Mouse (Mus musculus) brain, adult 2 months (tissue): Measurements from ENCODE around the gene Myh2.
A peak's percentile ranks its signal among the peaks of the same experiment; 100 is the strongest.

ENCODE experiments used
- DNase-seq: peaks from one replicate; pipeline ENCODE4 v3.0.0; 2011; ENCODE audit warnings: low read depth, low spot score

Gene Myh2

DNA sequence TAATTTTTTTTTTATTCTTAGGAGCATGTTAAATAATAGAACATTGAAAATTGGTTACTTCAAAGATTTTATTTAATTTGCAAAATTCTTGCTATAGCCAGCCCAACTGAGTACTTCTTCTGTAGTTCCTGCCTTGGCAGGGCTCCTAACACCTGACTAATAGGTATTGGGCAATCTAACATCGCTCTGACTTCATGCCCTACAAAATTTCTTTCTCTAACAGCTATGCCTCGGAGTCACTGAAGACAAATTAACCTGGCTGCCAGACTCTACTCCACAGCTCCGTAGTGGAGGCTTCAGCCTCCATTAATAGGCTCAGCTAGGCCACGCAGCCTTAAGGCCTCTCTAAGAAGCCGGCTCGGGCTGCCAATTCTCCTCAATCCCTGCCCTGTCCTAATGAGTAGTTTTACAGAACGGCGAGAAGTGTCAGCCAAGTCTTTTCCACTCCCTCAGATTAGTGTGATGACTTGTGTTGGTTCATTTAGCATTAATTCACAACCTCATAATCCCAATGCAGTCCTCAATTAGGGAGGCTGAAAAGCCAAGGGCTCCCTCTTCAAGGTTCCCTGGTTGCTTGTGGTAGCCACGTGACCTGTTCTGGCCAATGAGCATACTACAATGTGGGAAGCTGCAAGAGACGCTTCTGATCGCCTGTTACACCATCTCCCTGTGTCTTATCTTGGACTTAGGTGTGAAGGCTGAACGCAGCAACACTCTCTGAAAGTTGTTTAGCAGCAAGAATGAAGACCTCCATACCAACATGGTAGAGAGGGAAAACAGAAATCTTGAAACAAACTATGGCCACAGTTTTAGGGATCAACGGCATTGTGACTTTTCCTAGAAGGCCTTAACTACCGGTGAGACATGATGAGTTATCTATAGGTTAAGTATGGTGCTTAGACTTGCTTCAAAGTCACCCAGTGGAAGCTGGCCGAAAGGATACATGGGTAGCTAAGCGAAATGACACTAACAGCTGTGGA lies 18.9 kb upstream of the Myh2 start:
- DNase-seq: no peak

DNA sequence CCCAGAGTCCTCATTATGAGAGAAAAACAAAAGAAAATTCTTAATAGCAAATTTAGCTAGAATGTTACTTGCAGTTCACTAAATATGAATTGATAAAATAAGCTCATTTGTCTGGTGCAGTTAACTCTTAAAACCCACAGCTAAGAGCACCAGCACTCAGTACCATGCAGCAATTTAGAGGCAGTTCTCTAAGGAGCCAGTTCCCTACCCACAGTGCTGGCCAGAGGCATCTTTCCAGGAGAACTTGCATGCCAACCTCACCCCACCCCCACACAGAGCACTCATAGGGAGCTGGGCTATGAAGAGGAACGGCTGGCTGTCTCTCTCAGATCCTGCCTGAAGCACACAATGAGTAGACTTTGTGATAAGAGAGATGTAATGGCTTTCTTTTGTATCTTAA lies 17.7 kb upstream of the Myh2 start:
- DNase-seq: peak; percentile 82

DNA sequence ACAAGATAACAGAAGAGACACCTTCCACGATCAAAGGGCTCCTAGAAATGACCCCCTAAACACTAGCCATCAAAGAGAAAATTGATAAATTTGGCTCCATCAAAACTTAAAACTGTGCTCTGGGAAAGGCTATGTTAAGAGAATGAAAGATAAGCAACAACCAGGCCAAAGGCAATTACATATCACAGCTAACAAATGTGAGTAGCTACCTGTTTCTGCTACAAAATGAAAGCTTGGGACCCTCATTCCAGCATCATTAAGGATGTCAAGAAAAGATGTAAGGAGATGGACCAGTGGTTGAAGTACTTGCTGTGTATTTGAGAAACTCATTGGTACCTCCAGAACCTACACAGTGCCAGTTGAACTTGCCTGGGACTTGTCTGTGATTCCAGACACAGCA lies 17.0 kb upstream of the Myh2 start:
- DNase-seq: no peak

DNA sequence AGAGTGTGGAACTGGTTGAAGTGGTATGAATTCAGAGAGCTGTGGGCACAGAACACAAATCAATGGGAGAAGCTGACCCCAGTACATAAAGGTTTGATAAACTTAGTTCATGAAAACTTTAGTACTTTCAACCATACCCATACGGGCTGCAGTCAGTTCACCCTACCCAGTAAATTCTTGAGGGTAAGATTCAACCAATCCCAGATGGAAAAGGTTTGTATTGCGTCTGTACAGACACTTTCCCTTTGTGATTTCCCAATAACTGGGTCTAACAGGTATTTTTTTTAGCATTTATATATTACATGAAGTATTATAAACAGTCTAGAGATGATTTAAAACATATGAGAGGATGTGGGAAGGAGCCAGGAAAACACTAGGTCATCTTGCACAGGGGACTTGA lies 15.2 kb upstream of the Myh2 start:
- DNase-seq: no peak

DNA sequence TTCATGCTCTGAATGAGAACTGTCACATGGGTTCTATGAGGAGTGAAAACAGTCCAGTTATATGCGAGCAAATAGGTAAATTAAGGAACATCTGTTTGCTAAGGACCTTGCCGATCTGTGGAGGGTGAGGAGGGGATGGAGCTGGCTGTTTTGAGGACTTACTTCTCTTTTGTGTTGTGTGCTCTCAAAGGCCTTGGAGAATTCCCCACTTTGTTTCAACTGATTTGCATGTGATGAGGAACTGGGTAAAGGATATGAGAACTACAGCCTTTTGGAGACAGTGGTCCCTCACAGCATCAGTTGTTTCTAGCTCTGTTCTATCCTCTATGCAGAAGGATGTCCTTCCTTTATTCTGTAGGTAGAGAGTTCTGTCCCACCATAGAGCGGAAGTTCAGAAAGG lies 10.7 kb upstream of the Myh2 start:
- DNase-seq: no peak

DNA sequence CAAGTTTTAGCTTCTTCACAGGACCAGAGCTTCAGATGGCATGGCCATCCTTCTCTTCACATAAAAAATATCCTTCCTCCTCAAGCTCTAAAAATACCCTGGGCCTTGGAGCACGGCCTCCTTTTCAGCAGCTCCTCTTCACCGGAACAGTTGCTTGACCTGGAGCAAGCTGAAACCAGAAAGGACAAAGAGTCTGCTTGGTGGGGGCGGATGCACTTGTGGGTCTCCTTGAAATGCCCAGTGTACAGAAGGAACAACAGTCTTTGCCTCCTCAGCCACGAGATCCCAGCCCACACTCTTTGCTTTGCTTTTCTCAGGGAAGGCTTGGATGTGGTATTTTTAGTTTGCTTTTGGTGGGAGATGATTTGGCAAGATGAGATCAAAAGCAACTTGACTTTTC lies 7.1 kb upstream of the Myh2 start:
- DNase-seq: peak; percentile 75

DNA sequence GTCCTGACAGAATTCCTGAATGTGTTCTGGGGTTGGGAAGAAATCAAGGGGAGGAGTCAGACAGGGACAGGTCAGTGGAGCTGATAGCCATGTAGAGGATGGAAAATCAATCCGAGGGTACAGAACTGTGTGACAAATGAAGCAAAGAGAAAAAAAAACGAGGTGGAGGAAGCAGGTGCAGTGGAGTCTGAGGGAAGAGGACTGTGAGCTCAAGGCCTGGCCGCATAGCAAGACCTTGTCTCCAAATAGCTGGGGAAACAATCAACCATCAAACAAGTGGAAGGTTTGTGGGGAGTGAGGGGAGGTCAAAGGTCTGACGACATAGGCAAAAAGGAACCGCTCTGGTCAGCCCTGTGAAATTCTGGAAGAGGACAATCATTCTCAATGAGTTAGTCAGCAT lies 6.0 kb upstream of the Myh2 start:
- DNase-seq: no peak

DNA sequence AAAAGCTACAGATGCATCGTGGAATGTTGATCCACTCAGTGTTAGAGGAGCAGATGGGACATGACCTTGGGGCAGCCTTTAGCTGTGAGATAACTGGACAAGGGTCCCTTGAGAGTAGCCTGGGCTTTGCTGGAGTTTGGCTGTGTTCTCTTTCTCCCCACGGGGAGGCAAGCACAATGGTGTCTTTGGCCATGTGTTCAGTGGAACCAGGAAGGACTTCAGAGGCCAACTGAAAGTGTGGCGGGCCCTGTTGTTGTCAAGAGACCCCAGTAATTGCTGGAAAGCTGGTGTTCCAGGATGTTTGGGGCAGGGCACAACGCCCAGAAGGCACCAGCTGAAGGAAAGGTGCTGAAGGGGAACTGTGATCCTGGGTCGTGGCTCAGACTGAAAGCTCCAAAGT lies 1.5 kb upstream of the Myh2 start:
- DNase-seq: no peak

DNA sequence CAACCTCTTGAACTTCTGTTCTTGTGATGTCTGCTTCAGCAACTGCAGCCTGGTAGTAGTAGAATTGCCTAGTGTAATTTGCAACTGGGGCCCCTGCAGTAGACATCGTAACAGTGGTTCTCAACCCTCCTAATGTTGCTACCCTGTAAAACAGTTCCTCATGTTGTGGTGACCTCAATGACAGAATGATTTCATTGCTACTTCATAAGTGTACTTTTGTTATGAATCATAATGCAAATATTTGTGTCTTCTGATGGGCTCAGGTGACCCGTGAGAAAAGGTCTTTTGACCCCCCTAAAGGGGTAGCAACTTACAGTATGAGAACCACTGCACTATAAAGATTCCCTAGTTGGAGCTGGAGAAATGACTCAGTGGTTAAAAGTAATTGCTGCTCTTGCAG lies 1.6 kb downstream of the Myh2 start:
- no peak for DNase-seq

DNA sequence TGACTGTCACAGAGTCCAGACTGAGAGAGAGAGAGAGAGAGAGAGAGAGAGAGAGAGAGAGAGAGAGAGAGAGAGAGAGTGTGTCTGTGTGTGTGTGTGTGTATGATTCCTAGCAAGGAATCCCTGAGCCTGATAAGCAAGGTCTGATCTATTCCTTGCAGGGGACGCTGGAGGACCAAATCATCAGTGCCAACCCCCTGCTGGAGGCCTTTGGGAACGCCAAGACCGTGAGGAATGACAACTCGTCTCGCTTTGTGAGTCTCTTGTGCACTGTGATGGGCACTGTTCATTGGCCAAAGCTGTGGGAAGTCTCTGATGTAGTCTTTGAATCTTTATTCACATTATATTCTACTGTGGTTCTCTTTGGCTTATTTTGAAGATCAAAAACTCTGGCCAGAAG lies 5.5 kb downstream of the Myh2 start:
- no peak for DNase-seq

DNA sequence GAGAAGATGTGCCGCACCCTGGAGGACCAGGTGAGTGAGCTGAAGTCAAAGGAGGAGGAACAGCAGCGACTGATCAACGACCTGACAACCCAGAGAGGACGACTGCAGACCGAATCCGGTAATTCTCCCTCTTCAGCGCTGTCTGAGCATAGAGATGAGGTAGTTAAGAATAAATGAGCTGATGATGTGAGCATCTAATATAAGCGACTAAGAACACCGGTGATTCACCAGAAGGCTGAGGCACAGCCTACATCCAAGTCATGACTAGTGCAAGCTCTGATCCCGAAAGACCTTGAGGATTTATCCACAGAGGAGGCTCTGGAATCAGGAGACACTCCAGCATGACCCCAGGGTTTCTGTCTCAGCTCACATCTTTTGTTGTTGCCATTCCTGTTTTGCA lies 19.5 kb downstream of the Myh2 start:
- DNase-seq: peak; percentile 63

DNA sequence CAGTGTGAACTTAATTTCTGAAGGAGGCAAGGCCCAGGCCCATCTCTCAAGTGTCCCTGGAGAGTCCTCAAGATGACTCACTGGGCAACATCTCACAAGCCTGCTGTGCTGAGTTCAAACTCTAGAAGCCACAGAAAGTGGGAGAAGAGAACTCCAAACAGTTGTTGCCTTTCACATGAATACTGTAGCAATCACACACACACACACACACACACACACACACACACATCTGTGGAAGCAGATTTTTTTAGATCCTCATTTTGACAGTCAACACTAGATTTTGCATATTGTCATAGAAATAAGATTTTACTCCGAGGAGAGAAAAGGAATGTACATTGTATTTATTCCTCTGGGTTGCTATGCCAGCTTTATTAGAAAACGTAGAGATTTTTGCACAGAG lies 20.0 kb downstream of the Myh2 start:
- DNase-seq: peak; percentile 23

DNA sequence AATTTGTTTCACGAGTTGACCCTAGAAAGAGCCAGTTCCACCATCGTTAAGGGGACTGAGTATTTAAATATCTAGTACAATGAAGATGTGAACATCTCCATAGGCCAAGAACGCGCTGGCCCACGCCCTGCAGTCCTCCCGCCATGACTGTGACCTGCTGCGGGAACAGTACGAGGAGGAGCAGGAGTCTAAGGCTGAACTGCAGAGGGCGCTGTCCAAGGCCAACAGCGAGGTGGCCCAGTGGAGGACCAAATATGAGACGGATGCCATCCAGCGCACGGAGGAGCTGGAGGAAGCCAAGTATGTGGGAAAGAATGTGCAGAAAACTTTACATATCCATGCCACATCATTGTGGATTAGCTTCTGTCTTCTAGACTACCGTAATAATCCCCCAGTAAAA lies 20.7 kb downstream of the Myh2 start:
- no peak for DNase-seq

DNA sequence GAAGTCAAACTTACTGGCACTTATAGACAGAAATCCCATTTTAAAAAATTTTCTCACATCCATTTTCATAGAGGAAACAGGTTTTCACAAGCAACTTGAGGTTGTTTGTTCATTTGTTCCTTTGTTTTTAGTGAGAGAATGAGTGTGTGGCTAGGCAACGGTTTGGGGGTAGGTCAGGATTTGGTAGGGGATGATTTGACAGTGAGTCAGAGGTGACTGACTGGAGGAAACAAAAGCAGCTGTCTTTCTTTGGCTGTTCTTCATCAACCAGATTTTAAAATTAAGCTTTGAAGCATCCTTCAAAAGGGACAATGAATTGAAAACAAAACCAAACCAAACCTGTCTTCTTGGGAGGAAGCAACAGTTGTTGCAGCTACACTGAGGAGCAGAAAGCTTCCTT lies 28.5 kb downstream of the Myh2 start:
- DNase-seq: no peak

DNA sequence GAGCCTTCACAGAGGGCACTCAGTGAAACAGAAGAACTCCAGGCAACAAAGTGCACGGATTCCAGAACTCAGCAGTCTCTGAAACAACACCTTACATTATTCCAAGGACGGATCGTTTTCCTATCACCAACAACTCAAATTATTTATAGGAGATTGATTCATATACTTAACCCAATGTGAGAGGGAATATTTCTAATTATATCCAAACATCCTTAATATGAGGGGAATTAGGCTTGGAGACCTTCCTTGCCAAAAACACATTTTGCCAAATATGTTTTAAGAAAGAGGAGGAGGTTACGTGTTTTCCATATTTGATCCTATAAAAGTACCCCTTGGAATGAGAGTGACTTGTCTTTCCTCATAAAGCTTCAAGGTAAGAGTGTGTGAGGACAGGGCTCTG lies 28.9 kb downstream of the Myh2 start, which contains the start of gene Myh1:
Gene Myh1, plus strand, starts transcription at position 301 of the 400 bp plus-strand sequence.
- no peak for DNase-seq

DNA sequence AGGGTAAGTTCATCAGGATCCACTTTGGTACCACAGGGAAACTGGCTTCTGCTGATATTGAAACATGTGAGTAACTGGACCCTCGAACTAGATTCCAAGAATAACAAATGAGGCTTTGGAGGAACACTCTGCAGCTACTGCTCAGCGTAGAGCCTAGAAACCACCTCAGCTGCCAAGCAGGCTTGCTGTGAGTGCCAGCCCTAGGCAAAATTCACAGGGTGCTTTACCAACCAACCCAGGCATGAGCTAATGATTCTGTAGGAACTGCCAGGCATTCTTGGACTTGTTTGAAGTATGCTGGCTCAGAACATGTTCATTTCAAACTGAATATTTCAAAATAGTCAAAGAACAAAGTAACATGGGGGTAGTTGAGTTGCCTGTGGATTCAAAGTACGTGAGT lies 33.9 kb downstream of the Myh2 start:
- DNase-seq: peak; percentile 65

DNA sequence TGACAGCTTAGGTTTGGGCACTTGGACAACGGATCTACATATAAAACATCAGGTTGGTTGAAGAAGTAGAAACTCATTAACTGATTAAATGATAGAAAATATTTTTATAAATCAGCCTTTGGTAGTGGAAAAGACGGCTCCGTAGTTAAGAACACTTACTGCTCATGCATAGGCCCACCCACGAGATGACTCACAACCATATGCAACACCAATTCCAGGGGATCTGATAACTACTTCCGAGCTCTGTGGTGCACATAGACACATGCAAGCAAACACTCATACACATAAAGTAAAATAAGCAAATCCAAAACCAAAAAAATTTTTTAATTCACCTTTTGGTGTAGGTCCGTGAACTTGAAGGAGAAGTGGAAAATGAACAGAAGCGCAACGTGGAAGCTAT lies 51.0 kb downstream of the Myh2 start:
- DNase-seq: peak; percentile 69

DNA sequence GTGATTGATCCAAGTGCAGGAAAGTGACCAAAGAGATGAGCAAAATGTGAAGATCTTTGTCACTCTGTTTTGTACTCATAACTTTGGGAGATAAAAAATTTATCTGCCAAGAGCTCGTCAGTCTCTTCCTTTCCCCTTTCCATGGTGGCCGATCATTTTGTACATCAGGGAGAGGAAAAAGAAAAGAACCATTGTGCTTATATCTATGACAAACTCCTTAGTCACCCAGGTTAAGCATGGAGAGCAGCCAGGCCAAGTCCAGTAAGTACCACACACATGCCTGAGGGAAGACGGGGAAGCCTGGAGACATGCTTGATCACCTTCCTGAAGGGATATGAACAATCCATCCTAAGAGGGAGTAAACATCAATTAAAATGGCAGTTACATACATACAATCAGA lies 53.6 kb downstream of the Myh2 start:
- no peak for DNase-seq

DNA sequence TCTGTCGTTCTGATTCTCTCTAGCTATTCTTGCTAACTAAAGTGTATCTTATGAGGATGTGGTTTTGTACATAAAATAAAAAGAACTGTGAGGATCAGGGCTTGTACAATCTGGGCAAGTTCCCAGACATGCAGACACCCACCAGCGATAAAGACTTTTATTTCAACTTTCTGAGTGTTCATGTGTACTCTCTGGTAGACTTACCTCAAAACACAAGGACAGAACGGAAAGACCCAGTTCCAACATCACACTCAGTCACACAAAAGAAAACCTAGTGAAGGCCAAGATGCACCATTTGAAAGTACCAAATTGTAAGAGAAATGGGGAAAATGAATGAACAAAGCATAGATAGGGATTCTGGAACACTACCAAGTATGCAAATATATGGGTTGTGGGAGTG lies 57.9 kb downstream of the Myh2 start:
- peak; percentile 59 for DNase-seq

DNA sequence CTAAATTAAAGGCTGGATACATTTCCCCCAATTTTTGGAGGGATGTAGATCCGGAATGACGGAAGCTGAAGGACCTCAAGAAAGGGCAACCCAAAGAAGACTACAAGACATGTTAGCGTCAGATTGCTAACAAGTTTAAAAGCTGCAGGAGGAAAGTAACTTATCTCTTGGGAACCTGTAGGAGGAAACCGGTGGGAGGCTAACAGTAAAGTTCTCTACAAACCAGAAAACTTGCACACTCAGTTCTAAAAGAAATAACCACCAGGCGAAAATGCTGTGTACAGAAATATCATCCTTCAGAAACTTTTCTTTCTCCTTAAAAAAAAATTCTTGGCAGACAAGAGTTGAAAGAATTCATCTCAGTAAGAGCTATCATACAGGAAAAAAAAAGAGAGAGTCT lies 58.3 kb downstream of the Myh2 start:
- peak; percentile 79 for DNase-seq

DNA sequence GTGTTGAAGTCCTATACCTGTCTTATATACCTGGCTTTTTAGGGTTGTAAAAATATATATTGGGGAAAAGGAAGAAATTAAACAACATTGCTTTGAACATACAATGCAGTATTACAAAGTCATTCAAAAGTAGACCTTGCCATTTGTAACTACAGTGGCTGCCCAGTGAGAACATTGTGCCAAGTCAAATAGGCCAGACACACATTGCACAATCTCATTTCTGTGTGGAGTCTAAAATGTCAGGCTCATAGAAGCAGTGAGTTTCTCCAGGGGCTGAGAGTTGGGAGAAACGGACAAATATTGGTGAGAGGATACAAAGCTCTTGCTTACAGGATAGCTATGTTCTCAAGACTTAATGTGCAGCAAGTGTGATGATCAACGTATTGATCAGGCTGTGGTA lies 59.1 kb downstream of the Myh2 start:
- DNase-seq: no peak

DNA sequence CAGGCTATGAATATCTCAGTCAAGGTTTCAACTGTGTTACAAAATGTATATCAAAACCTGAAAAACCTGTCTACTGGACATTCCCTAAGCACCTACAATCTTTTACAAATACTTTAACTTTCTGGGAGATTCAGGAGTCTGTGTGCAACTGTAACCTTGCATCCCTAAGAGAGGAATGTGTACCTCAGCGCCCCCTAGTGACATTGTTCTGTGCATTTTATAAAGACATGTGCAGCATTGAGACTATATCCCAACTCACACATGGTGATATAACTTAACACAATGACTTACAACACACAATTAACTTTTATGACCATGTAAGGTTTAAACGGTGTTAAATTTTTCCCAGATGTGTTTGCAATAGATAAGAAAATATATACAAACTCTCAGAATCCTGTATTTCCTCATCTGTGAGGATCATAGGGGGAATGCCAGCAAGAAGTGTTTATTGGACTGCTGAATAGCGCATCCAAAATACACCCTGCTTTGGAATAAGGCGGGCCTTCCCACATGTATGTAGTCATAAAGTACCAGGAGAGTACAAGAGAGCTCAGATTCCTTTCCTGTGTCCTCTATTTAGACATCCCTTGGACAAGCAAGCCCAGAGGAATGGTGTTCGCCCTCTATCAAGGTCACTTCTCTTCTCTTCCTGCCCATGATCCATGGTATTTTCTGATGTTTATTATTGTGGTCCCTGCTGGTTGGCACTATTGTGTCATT lies 65.0 kb downstream of the Myh2 start:
- DNase-seq: peak; percentile 64

DNA sequence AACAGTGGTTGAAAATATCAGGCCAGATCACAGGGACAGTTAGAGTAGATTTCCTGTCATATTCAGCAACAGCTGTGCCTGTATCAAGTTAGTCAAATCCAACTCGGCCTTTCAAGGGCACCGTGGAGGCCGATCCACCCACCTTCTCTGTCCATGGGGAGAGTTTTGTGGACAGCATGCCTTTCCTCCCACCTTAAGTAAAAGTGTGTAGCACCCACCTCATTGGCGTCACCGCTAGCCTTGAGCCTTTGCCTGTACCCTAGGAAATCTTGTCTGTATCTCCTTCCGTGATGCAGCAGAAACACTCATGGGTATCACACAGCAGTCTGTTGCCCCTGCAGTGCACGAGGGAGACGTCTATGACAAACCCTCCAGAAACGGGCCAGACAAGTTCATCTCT lies 66.0 kb downstream of the Myh2 start:
- no peak for DNase-seq
